Mouse (Mus musculus) testis, adult 2 months (tissue): ENCODE results near the gene Esrrg.

ENCODE experiments used
- CTCF ChIP-seq: fragments of 200-500 bp; IDR thresholded peaks from 2 replicates; pipeline ENCODE4 v1.5.1; 2012; ENCODE audit warnings: low read depth, mild to moderate bottlenecking, inconsistent platforms, low read length, moderate library complexity; ENCODE audit not compliant: control insufficient read depth, insufficient read depth, insufficient replicate concordance
- POLR2A ChIP-seq: fragments of 200-500 bp; IDR thresholded peaks from 2 replicates; pipeline ENCODE4 v1.6.1; 2012; ENCODE audit warnings: low read depth, mild to moderate bottlenecking, inconsistent platforms, low read length, moderate library complexity; ENCODE audit not compliant: control insufficient read depth

GRCm38 (mm10) chr1:187758546-187758945, 150.0 kb downstream of the Esrrg start:
- TF ChIP-seq CTCF (no peak), POLR2A (no peak)
